Mouse (Mus musculus) layer of hippocampus, postnatal 25 days (tissue): Measurements from ENCODE around the gene Syngr2. TPM values are rescaled to one million over a fixed set of nuclear protein-coding genes. Genes with fewer than 3 reads are reported as not detected.
"Not testable (repeated sequence)": the region's sequence is repeated elsewhere in the genome, so short reads cannot be mapped to it uniquely, and the experiment has no call there.

Experiments used
- DNase-seq, 2 experiments: peaks; one replicate each; pipeline ENCODE4 v3.0.0; 2022; ENCODE audit warnings: mixed read lengths in 2 of 2, low spot score in 1 of 2; ENCODE audit errors: extremely low spot score in 1 of 2
- total RNA-seq, 2 experiments: library from RNA; stranded (reverse); gene quantifications; 2 replicates each; pipeline ENCODE4 v1.2.3; 2021

Gene Syngr2
- total RNA-seq, 2 experiments from 2014 or later, result 10.8 to 11.1 TPM

GRCm38 (mm10) chr11:117829671-117830215 is 20.3 kb downstream of the Syngr2 start:
- no peak for DNase-seq

DNA sequence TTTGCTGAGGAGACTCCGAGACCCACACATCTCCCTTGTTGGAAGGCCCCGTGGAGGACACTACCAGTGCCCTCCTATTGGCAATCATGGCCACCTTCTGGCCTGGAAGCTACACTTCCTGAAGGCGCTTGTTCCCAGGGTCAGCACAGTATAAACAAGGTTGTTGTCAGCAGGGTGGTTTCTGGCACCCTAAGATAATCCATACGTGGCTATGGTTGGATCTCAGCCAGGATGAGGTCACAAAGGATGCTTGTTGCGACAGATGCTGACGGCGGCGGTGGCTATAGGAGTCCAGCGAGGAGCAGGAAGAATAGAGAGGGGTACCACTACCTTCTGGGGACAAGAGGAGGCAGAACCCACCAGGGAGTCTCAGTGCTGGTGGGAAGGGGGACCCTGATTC is 20.9 kb downstream of the Syngr2 start:
- no peak for DNase-seq

GRCm38 (mm10) chr11:117832086-117832969 is 22.9 kb downstream of the Syngr2 start:
- peak; percentile 43 to 70 for DNase-seq

DNA sequence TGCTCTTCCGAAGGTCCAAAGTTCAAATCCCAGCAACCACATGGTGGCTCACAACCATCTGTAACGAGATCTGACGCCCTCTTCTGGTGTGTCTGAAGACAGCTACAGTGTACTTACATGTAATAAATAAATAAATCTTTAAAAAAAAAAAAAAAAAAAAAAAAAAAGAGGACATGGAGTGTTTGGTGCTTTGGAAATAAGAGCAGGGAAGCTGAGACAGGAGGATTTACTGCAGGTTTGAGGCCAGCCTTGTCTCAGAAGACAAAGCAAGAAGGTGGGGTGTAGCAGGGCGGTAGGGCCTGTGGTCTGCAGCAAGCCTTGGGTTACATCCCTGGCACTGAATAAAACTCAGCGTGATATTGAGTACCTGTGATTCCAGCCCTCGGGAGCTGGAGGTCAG is 24.0 kb downstream of the Syngr2 start:
- DNase-seq, result not testable (repeated sequence)

- DNase-seq, result no peak
These were observed 24.6 kb downstream of the Syngr2 start for GRCm38 (mm10) chr11:117834086-117834485.

GRCm38 (mm10) chr11:117836306-117836705 is 26.8 kb downstream of the Syngr2 start:
- DNase-seq, result no peak

DNA sequence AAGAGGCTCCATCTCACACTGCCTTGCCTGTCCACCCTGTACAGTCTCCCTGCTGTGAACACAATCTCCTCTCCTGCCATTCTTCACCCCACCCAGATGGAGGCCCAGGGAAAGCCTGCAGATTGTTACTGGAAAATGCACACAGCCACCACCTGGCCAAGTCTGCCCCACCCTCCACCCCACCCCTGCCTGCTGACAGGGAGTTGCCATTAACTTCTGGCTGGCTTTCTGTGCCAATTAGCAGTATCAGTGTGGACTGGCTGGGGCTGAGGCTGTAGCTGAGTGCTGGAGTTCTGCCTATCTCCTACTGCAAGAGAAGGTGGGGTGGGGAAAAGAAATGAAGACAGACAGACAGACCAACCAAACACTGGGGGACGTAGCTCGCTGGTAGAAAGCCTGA is 29.1 kb downstream of the Syngr2 start:
- DNase-seq, result no peak

GRCm38 (mm10) chr11:117839021-117839420 is 29.6 kb downstream of the Syngr2 start:
- no peak for DNase-seq

GRCm38 (mm10) chr11:117840910-117841309 is 31.4 kb downstream of the Syngr2 start:
- DNase-seq, result no peak

DNA sequence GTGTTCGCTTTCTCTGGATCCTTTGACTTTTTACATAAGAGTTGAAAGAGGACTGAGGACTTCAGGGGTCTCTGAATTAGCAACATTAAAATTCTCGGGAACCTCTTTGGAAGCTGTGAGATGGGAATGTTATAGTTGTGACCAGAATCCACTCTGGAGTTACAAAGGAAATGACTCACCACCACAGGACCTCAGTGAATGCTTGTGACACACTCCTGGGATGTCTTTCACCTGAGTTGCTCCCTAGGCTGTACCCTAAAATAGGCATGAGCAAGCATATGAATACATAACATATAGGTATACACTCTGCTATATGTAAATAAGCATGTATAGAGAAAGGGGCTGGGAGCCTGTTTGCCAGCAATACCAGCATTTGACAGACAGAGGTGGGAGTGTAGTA is 34.0 kb downstream of the Syngr2 start:
- DNase-seq, result no peak

- DNase-seq, result no peak
These were observed 35.5 kb downstream of the Syngr2 start for GRCm38 (mm10) chr11:117844997-117845396.

DNA sequence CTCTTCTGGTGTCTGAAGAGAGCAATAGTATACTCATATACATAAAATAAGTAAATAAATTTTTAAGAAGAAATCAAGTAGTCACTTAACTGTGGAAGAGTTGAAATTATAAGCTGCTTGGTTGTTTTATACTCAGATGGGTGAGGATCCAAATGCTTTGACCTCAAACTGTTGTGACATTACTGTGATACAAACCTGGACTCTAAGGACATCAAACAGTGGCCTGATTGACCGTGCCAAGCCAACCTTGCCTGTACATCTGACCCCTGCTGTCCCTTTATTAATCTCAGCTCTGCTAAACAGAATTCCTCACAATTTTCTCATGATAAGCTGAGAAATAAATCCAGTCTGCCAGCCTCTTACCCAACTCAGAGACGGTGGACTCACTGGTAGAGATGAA is 36.2 kb downstream of the Syngr2 start:
- no peak for DNase-seq

DNA sequence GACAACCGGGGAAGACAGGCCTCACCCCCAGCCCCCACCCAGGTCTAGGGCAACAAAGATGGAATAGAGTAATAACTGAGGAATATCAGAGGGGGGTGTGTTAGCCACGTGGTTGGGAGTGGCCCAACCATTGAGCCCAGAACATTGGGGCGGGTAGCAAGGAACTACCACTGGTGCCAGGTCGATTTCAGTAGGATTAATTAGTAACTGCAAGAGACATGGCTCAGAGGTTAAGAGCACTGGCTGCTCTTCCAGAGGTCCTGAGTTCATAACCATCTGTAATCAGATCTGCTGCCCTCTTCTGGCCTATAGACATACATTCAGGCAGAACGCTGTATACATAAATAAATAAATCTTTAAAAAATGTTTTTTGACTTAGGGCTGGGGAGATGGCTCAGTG is 37.2 kb downstream of the Syngr2 start:
- no peak for DNase-seq

GRCm38 (mm10) chr11:117847593-117848215 is 38.2 kb downstream of the Syngr2 start:
- DNase-seq, result no peak

- DNase-seq, result no peak
These were observed 39.0 kb downstream of the Syngr2 start for GRCm38 (mm10) chr11:117848271-117848984.

- DNase-seq, result peak; percentile 90 to 94
These were observed 39.7 kb downstream of the Syngr2 start, which contains the start of gene Birc5 for GRCm38 (mm10) chr11:117848985-117849671. Gene Birc5 (plus strand): TSS chr11:117849251.

DNA sequence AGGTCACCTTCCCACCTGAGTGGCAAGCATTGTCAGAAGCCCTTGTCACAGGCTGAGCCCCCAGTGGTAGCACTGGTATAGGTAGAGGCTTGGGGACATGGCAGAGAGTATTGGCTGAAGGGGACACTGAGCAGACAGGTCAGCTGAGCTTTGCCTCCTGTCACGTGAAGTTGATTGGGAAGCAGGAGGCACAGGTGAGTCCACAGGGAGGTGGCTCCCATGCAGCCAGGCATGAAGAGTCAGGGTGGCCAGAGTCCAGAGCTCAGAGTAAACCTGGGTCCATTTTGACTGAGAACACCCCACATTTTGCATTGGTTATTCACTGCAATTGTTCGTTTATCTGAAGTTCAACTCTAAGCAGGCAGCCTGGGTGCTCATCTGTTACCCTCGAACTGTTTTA is 43.4 kb downstream of the Syngr2 start:
- DNase-seq, result no peak

GRCm38 (mm10) chr11:117854241-117854640 is 44.8 kb downstream of the Syngr2 start:
- DNase-seq, result no peak

GRCm38 (mm10) chr11:117855360-117855759 is 45.9 kb downstream of the Syngr2 start:
- no peak for DNase-seq

DNA sequence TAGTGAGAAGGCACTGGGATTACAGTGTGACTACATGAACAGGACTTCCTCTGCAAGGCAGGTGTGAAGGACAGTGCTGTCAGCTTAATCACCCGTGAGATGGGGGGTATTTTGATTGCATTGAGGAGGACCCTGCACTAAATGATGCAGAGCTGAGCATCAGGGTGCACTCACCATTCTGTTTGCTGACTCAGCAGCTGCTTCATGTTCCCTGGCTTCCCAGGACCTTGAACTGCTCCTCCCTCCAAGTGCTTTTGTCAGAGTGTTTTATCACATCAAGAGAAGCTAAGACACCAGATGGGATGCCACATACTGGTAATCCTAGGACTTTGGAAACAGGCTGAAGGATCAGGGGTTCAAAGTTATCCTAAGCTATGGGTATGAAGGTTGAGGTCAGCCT is 46.5 kb downstream of the Syngr2 start:
- DNase-seq, result no peak
